Mouse (Mus musculus) hindbrain, embryonic 12.5 days (tissue): ENCODE measurements around the gene 1700008O03Rik. TPM values are rescaled to one million over a fixed set of nuclear protein-coding genes. Genes with fewer than 3 reads are reported as not detected.

Experiments
- ATAC-seq: fragments of 200-750 bp; cut with Nextera tagmentation; 2 replicates; pipeline ENCODE4 v1.8.0; 2017; ENCODE audit warnings: moderate TSS enrichment; ENCODE audit not compliant: low FRiP score
- H3K27ac ChIP-seq: fragments of 300-500 bp; sonication (generic); 2 replicates; pipeline ENCODE4 v1.5.1; 2016; ENCODE audit warnings: mild to moderate bottlenecking
- H3K27me3 ChIP-seq: fragments of 300-500 bp; sonication (generic); 2 replicates; pipeline ENCODE4 v1.6.1; 2016; ENCODE audit warnings: mild to moderate bottlenecking
- H3K36me3 ChIP-seq: fragments of 300-500 bp; sonication (generic); 2 replicates; pipeline ENCODE4 v1.6.1; 2016; ENCODE audit warnings: mild to moderate bottlenecking
- H3K4me1 ChIP-seq: fragments of 300-500 bp; sonication (generic); 2 replicates; pipeline ENCODE4 v1.6.1; 2016
- H3K4me2 ChIP-seq: fragments of 300-500 bp; sonication (generic); replicated peaks from 2 replicates; pipeline ENCODE4 v1.6.1; 2016; ENCODE audit warnings: mild to moderate bottlenecking
- H3K4me3 ChIP-seq: fragments of 300-500 bp; sonication (generic); 2 replicates; pipeline ENCODE4 v1.5.1; 2016; ENCODE audit warnings: mild to moderate bottlenecking
- H3K9ac ChIP-seq: fragments of 300-500 bp; sonication (generic); 2 replicates; pipeline ENCODE4 v1.6.1; 2016; ENCODE audit warnings: mild to moderate bottlenecking, moderate library complexity
- H3K9me3 ChIP-seq: fragments of 300-500 bp; sonication (generic); replicated peaks from 2 replicates; pipeline ENCODE4 v1.6.1; 2016; ENCODE audit warnings: mild to moderate bottlenecking
- WGBS: fragments of 180-500 bp; shearing (Covaris S2); methylation state at CpG from one replicate; pipeline ENCODE4 v1.1.7; 2016; 5-methylcytosine and 5-hydroxymethylcytosine counted together
- polyA plus RNA-seq: library from polyadenylated mRNA; unstranded; fragments of >200 nt; fragmentation: Nextera tagmentation; extraction: Ambion mirVana; gene quantifications from 2 replicates; pipeline ENCODE4 v1.2.1, GENCODE M21; 2016

The 1700008O03Rik gene
- polyA plus RNA-seq = 1.1 and 1.9 TPM in 2 replicates

- H3K4me1 ChIP-seq = peaks cover 9% of the 10 kb centered on the region; the same call in 1 of the 2 replicates
- H3K36me3 ChIP-seq = no peaks in the 10 kb centered on the region
- H3K27ac ChIP-seq = no peak within 1 kb of the TSS
- no peak for ATAC-seq
- H3K27me3 ChIP-seq = peaks cover 11% of the 10 kb centered on the region
- no peaks in the 10 kb centered on the region for H3K9me3 ChIP-seq
- peak within 1 kb of the TSS; percentile 47 for H3K4me3 ChIP-seq
- H3K9ac ChIP-seq = peak within 1 kb of the TSS; percentile 69
- H3K4me2 ChIP-seq = peak within 1 kb of the TSS; percentile 97
- 78% methylated on average over 12 of the region's 12 CpGs for WGBS
Observed at GRCm38 (mm10) chr7:44385720-44386119, at the start of gene 1700008O03Rik. Gene 1700008O03Rik, minus strand, starts transcription at chr7:44385820.

GRCm38 (mm10) chr7:44434089-44434488, 48.5 kb upstream of the 1700008O03Rik start:
- Histone ChIP-seq H3K27me3 (no peaks in the 10 kb centered on the region; the same call in 1 of the 2 replicates), H3K9me3 (no peaks in the 10 kb centered on the region), H3K4me2 (no peak overlapping the region), H3K4me3 (no peak overlapping the region), H3K4me1 (peaks cover 42% of the 10 kb centered on the region), H3K9ac (no peak overlapping the region), H3K36me3 (no peaks in the 10 kb centered on the region), H3K27ac (no peak overlapping the region)
- WGBS = 79% methylated on average over 9 of the region's 9 CpGs
- no peak for ATAC-seq

GRCm38 (mm10) chr7:44433371-44433770, 47.8 kb upstream of the 1700008O03Rik start:
- 3% methylated on average over 7 of the region's 7 CpGs for WGBS
- H3K4me1 ChIP-seq = peaks cover 42% of the 10 kb centered on the region
- H3K36me3 ChIP-seq = no peaks in the 10 kb centered on the region
- no peak overlapping the region for H3K4me2 ChIP-seq
- H3K27ac ChIP-seq = no peak overlapping the region
- H3K27me3 ChIP-seq = no peaks in the 10 kb centered on the region; the same call in 1 of the 2 replicates
- H3K4me3 ChIP-seq = no peak overlapping the region
- H3K9me3 ChIP-seq = no peaks in the 10 kb centered on the region
- no peak overlapping the region for H3K9ac ChIP-seq
- ATAC-seq = peak; percentile 26

- ATAC-seq = no peak
- Histone ChIP-seq H3K4me2 (no peak overlapping the region), H3K4me1 (peaks cover 44% of the 10 kb centered on the region), H3K36me3 (no peaks in the 10 kb centered on the region), H3K9me3 (no peaks in the 10 kb centered on the region), H3K9ac (no peak overlapping the region), H3K4me3 (no peak overlapping the region), H3K27me3 (peaks cover 5% of the 10 kb centered on the region; the same call in 1 of the 2 replicates), H3K27ac (no peak overlapping the region; the same call in 1 of the 2 replicates)
- WGBS = 77% methylated on average over 6 of the region's 6 CpGs
Observed at GRCm38 (mm10) chr7:44432550-44432949, 46.9 kb upstream of the 1700008O03Rik start.

GRCm38 (mm10) chr7:44429534-44430488, 44.2 kb upstream of the 1700008O03Rik start:
- Histone ChIP-seq H3K27me3 (peaks cover 11% of the 10 kb centered on the region), H3K27ac (peak overlapping the region; percentile 100), H3K4me3 (peak overlapping the region; percentile 78), H3K9ac (peak overlapping the region; percentile 91), H3K4me1 (peaks cover 47% of the 10 kb centered on the region), H3K36me3 (no peaks in the 10 kb centered on the region), H3K4me2 (peak overlapping the region; percentile 86), H3K9me3 (no peaks in the 10 kb centered on the region)
- under 1% methylated on average over 29 of the region's 32 CpGs for WGBS
- ATAC-seq = peak; percentile 35

- peak within 1 kb of the TSS; percentile 78 for H3K4me3 ChIP-seq
- WGBS = 1% methylated on average over 60 of the region's 69 CpGs
- peak within 1 kb of the TSS; percentile 100 for H3K27ac ChIP-seq
- H3K4me2 ChIP-seq = peak within 1 kb of the TSS; percentile 86
- H3K27me3 ChIP-seq = peaks cover 11% of the 10 kb centered on the region
- H3K9me3 ChIP-seq = no peaks in the 10 kb centered on the region
- no peaks in the 10 kb centered on the region for H3K36me3 ChIP-seq
- peak within 1 kb of the TSS; percentile 91 for H3K9ac ChIP-seq
- peak; percentile 57 for ATAC-seq
- peaks cover 47% of the 10 kb centered on the region for H3K4me1 ChIP-seq
Observed at GRCm38 (mm10) chr7:44428968-44429521, 43.4 kb upstream of the 1700008O03Rik start, which contains the start of gene Lrrc4b. Gene Lrrc4b, plus strand, starts transcription at chr7:44429018.

GRCm38 (mm10) chr7:44428171-44428950, 42.7 kb upstream of the 1700008O03Rik start:
- H3K27me3 ChIP-seq = peaks cover 11% of the 10 kb centered on the region
- H3K4me1 ChIP-seq = peaks cover 44% of the 10 kb centered on the region
- 3% methylated on average over 16 of the region's 38 CpGs for WGBS
- H3K9me3 ChIP-seq = no peaks in the 10 kb centered on the region
- peak; percentile 44 for ATAC-seq
- H3K9ac ChIP-seq = peak overlapping the region; percentile 91
- H3K27ac ChIP-seq = peak overlapping the region; percentile 100
- peak overlapping the region; percentile 78 for H3K4me3 ChIP-seq
- peak overlapping the region; percentile 86 for H3K4me2 ChIP-seq
- H3K36me3 ChIP-seq = no peaks in the 10 kb centered on the region

GRCm38 (mm10) chr7:44427666-44428065, 42.0 kb upstream of the 1700008O03Rik start:
- Histone ChIP-seq H3K9ac (peak overlapping the region; percentile 91), H3K36me3 (no peaks in the 10 kb centered on the region), H3K9me3 (no peaks in the 10 kb centered on the region), H3K4me2 (peak overlapping the region; percentile 86), H3K27me3 (peaks cover 11% of the 10 kb centered on the region), H3K4me3 (peak overlapping the region; percentile 78), H3K27ac (peak overlapping the region; percentile 100), H3K4me1 (peaks cover 39% of the 10 kb centered on the region)
- ATAC-seq = peak; percentile 4
- WGBS = 14% methylated on average over 8 of the region's 8 CpGs

- H3K36me3 ChIP-seq = no peaks in the 10 kb centered on the region
- H3K4me2 ChIP-seq = no peak overlapping the region
- ATAC-seq = no peak
- WGBS = 84% methylated on average over 6 of the region's 6 CpGs
- H3K9ac ChIP-seq = no peak overlapping the region
- H3K27me3 ChIP-seq = peaks cover 3% of the 10 kb centered on the region; the same call in 1 of the 2 replicates
- no peak overlapping the region for H3K4me3 ChIP-seq
- H3K4me1 ChIP-seq = no peaks in the 10 kb centered on the region
- H3K9me3 ChIP-seq = no peaks in the 10 kb centered on the region
- no peak overlapping the region for H3K27ac ChIP-seq
Observed at GRCm38 (mm10) chr7:44413307-44413706, 27.7 kb upstream of the 1700008O03Rik start.

GRCm38 (mm10) chr7:44411144-44411543, 25.5 kb upstream of the 1700008O03Rik start:
- ATAC-seq = no peak
- Histone ChIP-seq H3K36me3 (no peaks in the 10 kb centered on the region), H3K4me1 (peaks cover 1% of the 10 kb centered on the region; the same call in 1 of the 2 replicates), H3K27me3 (peaks cover 12% of the 10 kb centered on the region; the same call in 1 of the 2 replicates), H3K4me3 (no peak overlapping the region), H3K27ac (no peak overlapping the region), H3K4me2 (no peak overlapping the region), H3K9ac (no peak overlapping the region), H3K9me3 (no peaks in the 10 kb centered on the region)
- 88% methylated on average over 4 of the region's 4 CpGs for WGBS

GRCm38 (mm10) chr7:44406015-44406355, 20.4 kb upstream of the 1700008O03Rik start:
- WGBS = 0% methylated on average over 5 of the region's 5 CpGs
- Histone ChIP-seq H3K27me3 (peaks cover 18% of the 10 kb centered on the region), H3K4me3 (peak overlapping the region; percentile 35; the same call in 1 of the 2 replicates), H3K4me1 (peaks cover 4% of the 10 kb centered on the region; the same call in 1 of the 2 replicates), H3K9me3 (no peaks in the 10 kb centered on the region), H3K36me3 (no peaks in the 10 kb centered on the region), H3K9ac (no peak overlapping the region), H3K27ac (no peak overlapping the region), H3K4me2 (peak overlapping the region; percentile 63; the same call in 1 of the 2 replicates)
- ATAC-seq = no peak; the same call in 1 of the 2 replicates
